Mouse (Mus musculus) brown adipose tissue, adult 24 weeks (tissue): ENCODE results near the gene Slc5a6. TPM values are rescaled to one million over a fixed set of nuclear protein-coding genes. Genes with fewer than 3 reads are reported as not detected.
"Not testable (repeated sequence)": the region's sequence is repeated elsewhere in the genome, so short reads cannot be mapped to it uniquely, and the experiment has no call there.

Experiments used
- H3K27ac ChIP-seq: fragments of 200-500 bp; replicated peaks from 2 replicates; pipeline ENCODE4 v1.5.1; 2012; ENCODE audit warnings: low read depth, mild to moderate bottlenecking, low read length
- H3K4me1 ChIP-seq: fragments of 200-500 bp; 2 replicates; pipeline ENCODE4 v1.6.1; 2012; ENCODE audit warnings: low read length, mixed read lengths; ENCODE audit not compliant: control insufficient read depth, insufficient read depth, insufficient read length
- H3K4me3 ChIP-seq: fragments of 200-500 bp; 2 replicates; pipeline ENCODE4 v1.5.1; 2012; ENCODE audit warnings: low read depth, mild to moderate bottlenecking, low read length, moderate library complexity; ENCODE audit not compliant: insufficient read depth
- polyA plus RNA-seq: library from polyadenylated mRNA; stranded (reverse); fragments of >200 nt; gene quantifications from 2 replicates; pipeline ENCODE4 v1.2.4, GENCODE M21; 2012; ENCODE audit not compliant: missing spikeins, insufficient read depth, insufficient read length

Gene Slc5a6
- polyA plus RNA-seq, 1 experiment = 8.2 TPM

GRCm38 (mm10) chr5:31038171-31038845, 10.4 kb downstream of the Slc5a6 start:
- Histone ChIP-seq H3K4me1 (no peaks in the 10 kb centered on the region), H3K27ac (no peak overlapping the region), H3K4me3 (no peak overlapping the region)

GRCm38 (mm10) chr5:31036556-31036955, 12.2 kb downstream of the Slc5a6 start:
- not testable (repeated sequence) for H3K4me3 ChIP-seq, H3K4me1 ChIP-seq, H3K27ac ChIP-seq

GRCm38 (mm10) chr5:31034669-31035068, 14.1 kb downstream of the Slc5a6 start:
- Histone ChIP-seq H3K27ac (no peak overlapping the region), H3K4me3 (no peak overlapping the region), H3K4me1 (no peaks in the 10 kb centered on the region)

GRCm38 (mm10) chr5:31031508-31031907, 17.2 kb downstream of the Slc5a6 start:
- Histone ChIP-seq H3K27ac (no peak overlapping the region), H3K4me3 (no peak overlapping the region), H3K4me1 (no peaks in the 10 kb centered on the region)

GRCm38 (mm10) chr5:31030926-31031325, 17.8 kb downstream of the Slc5a6 start:
- no peaks in the 10 kb centered on the region for H3K4me1 ChIP-seq
- no peak overlapping the region for H3K27ac ChIP-seq
- no peak overlapping the region for H3K4me3 ChIP-seq

GRCm38 (mm10) chr5:31024641-31025040, 24.1 kb downstream of the Slc5a6 start:
- no peaks in the 10 kb centered on the region for H3K4me1 ChIP-seq
- H3K4me3 ChIP-seq = no peak overlapping the region
- no peak overlapping the region for H3K27ac ChIP-seq

GRCm38 (mm10) chr5:31023254-31023653, 25.5 kb downstream of the Slc5a6 start:
- H3K4me1 ChIP-seq = no peaks in the 10 kb centered on the region
- H3K27ac ChIP-seq = no peak overlapping the region
- H3K4me3 ChIP-seq = no peak overlapping the region

- Histone ChIP-seq H3K4me3 (no peak overlapping the region), H3K4me1 (no peaks in the 10 kb centered on the region), H3K27ac (no peak overlapping the region)
Observed at GRCm38 (mm10) chr5:31022690-31023089, 26.0 kb downstream of the Slc5a6 start.

- not testable (repeated sequence) for H3K27ac ChIP-seq, H3K4me1 ChIP-seq
Observed at GRCm38 (mm10) chr5:31021790-31022189, 26.9 kb downstream of the Slc5a6 start.

GRCm38 (mm10) chr5:31015913-31016312, 32.8 kb downstream of the Slc5a6 start:
- H3K4me3 ChIP-seq = no peak overlapping the region
- H3K27ac ChIP-seq = no peak overlapping the region
- no peaks in the 10 kb centered on the region for H3K4me1 ChIP-seq

More at GRCm38 (mm10) chr5:31021790-31022189, 26.9 kb downstream of the Slc5a6 start:
- H3K4me3 ChIP-seq = not testable (repeated sequence)

GRCm38 (mm10) chr5:31012737-31013136, 36.0 kb downstream of the Slc5a6 start:
- H3K4me1 ChIP-seq = no peaks in the 10 kb centered on the region
- no peak overlapping the region for H3K27ac ChIP-seq
- no peak overlapping the region for H3K4me3 ChIP-seq

- Histone ChIP-seq H3K4me3 (no peak overlapping the region), H3K4me1 (no peaks in the 10 kb centered on the region), H3K27ac (no peak overlapping the region)
Observed at GRCm38 (mm10) chr5:31004184-31004583, 44.5 kb downstream of the Slc5a6 start.

- Histone ChIP-seq H3K27ac (no peak overlapping the region), H3K4me3 (no peak overlapping the region), H3K4me1 (no peaks in the 10 kb centered on the region)
Observed at GRCm38 (mm10) chr5:31001560-31001959, 47.2 kb downstream of the Slc5a6 start.

- Histone ChIP-seq H3K27ac (no peak overlapping the region), H3K4me3 (no peak overlapping the region), H3K4me1 (no peaks in the 10 kb centered on the region)
Observed at GRCm38 (mm10) chr5:31000993-31001392, 47.7 kb downstream of the Slc5a6 start.

- no peak overlapping the region for H3K4me3 ChIP-seq
- H3K27ac ChIP-seq = no peak overlapping the region
- H3K4me1 ChIP-seq = no peaks in the 10 kb centered on the region
Observed at GRCm38 (mm10) chr5:31000122-31000521, 48.6 kb downstream of the Slc5a6 start.

- Histone ChIP-seq H3K27ac (no peak overlapping the region), H3K4me1 (no peaks in the 10 kb centered on the region), H3K4me3 (no peak overlapping the region)
Observed at GRCm38 (mm10) chr5:30999324-30999723, 49.4 kb downstream of the Slc5a6 start.
